Mouse (Mus musculus) embryo, embryonic 11.5 days (tissue): Measurements from ENCODE around the gene Pfkl.
"Not testable (repeated sequence)": the region's sequence is repeated elsewhere in the genome, so short reads cannot be mapped to it uniquely, and the experiment has no call there.

Experiments
- DNase-seq: peaks from one replicate; pipeline ENCODE4 v3.0.0-alpha.2; 2012; ENCODE audit warnings: low read depth, low spot score

The Pfkl gene

GRCm38 (mm10) chr10:78009945-78010293 is at the start of gene Pfkl:
Gene Pfkl, minus strand, starts transcription at chr10:78010083.
- no peak for DNase-seq

GRCm38 (mm10) chr10:78057056-78057455 is 47.2 kb upstream of the Pfkl start:
- no peak for DNase-seq

DNA sequence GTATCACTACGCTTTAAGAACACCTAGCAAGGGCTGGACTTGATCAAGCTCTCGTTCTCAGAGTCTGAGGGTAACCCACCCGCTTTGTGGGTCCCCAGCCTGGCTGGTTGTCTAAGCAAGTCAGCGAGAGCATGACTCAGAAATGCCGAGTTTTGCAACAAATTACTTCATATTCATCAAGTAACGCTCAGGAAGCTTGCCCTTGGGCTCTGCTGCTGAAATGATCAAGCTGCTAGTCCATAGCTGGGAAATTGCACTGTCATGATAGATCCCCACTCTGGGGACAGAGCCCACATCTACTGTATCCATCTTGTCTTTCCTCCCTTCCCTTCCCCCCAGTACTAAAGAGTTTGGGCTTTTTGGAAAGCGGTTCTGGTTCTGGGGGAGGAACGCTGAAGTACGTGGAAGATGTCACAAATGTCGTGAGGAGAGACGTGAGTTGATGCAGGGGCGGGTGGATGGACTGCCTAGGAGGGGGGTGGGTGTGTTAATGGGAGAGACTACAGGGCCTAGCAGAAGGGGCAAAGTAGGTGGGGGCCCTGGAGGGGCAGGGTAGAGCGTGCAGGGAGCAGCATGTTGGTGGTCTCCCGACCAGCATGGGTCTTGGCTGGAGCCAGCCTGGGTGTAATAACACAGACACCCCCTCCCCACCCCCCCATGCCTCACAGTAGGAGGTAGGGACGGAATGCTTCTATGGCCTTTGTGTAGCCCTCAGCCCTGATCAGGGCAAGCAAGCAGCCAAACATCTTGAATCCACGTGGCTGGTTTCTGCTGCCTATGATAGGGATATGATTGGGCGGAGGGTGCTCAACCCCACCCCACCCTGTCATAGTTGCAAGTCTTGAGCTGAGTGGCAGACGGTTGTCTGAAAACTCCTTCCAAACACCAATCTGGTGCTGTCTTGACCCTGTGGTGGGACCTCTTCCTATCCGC is 45.0 kb upstream of the Pfkl start:
- no peak for DNase-seq

GRCm38 (mm10) chr10:78049519-78050035 is 39.7 kb upstream of the Pfkl start:
- no peak for DNase-seq

GRCm38 (mm10) chr10:78048061-78048730 is 38.3 kb upstream of the Pfkl start:
- DNase-seq, result no peak

- DNase-seq, result no peak
Observed at GRCm38 (mm10) chr10:78046388-78046787, 36.5 kb upstream of the Pfkl start.

- DNase-seq, result no peak
Observed at GRCm38 (mm10) chr10:78044531-78044930, 34.6 kb upstream of the Pfkl start.

GRCm38 (mm10) chr10:78043406-78043836 is 33.5 kb upstream of the Pfkl start, which contains the start of gene Aire:
Gene Aire, minus strand, starts transcription at chr10:78043610.
- peak; percentile 65 for DNase-seq

GRCm38 (mm10) chr10:78042697-78043405 is 33.0 kb upstream of the Pfkl start:
- DNase-seq, result no peak

- DNase-seq, result no peak
Observed at GRCm38 (mm10) chr10:78042096-78042495, 32.2 kb upstream of the Pfkl start.

DNA sequence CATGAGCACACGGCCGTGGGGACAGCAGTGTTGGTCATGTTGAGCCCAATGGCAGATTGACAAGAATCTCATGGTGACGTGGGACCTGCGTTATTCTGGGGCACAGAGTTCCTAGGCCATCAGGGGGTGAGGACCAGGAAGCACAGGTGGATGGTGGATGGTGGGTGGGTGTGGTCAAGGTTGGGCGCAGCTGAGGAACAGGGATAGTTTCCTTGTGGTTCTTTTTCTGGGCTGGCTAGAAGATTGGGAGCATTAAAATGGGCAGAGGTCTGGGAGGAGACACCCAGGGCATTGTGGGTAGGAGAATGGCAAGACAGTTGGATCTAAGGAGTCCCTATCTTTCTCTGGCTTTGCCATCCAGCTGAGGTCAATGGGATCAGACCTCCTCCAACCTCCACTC is 31.8 kb upstream of the Pfkl start, which contains the start of gene Dnmt3l:
Gene Dnmt3l (plus strand): TSS at position 301 of the 400 bp plus-strand sequence.
- no peak for DNase-seq

GRCm38 (mm10) chr10:78037139-78037538 is 27.3 kb upstream of the Pfkl start:
- DNase-seq, result no peak

DNA sequence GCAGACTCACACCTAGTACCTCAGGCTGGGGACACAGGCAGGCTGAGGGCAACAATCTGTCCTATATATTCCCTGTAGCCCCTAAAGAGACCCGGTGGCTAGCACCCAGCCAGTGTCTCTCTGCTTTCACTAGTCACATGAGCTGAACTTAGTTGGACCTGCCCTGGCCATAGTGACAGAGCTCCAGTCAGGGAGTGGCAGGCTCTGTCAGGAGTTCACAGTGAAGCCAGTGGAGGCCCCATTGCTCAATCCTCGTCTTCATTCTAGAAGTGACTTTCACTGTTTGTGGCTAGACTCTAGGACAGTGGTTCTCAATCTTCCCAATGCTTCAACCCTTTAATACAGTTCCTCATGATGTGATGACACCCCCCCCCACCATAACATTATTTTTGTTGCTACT is 22.1 kb upstream of the Pfkl start:
- DNase-seq, result no peak

DNA sequence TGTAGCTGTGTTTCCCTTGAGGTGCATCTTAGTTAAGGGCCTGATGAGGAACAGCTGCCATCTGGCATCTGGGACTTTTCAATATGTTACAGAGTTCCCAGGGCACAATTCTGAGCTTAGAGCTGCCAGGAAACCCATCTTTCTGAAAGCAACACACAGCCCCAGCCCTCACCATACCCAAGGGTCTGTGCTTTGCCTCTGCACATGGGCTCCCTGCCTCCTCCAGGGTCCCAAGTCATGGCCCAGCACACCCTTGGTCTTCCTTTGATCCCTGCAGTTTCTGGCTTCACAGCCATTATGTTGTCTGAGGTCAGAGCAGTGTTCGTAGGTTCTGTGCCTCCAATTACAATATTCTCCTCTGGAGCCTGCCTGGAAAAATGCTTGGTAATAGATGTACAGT is 19.2 kb upstream of the Pfkl start:
- DNase-seq, result no peak

GRCm38 (mm10) chr10:78028129-78028528 is 18.2 kb upstream of the Pfkl start:
- DNase-seq, result peak; percentile 62

DNA sequence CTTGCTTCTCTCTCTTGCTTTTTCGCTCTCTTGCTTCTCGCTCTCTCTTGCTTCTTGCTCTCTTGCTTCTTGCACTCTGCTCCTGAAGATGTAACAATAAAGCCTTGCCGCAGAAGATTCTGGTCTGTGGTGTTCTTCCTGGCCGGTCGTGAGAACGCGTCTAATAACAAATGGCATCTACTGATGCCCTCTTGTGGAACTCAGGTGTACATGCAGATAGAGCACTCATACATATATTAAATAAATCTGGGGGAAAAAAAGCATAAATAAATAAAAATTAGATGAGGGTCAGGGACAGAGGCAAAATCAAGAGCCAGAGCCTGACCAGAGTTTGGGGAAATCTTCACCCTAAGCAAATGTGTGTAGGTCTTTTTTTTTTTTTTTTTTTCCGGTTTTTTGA is 15.6 kb upstream of the Pfkl start:
- DNase-seq, result not testable (repeated sequence)

- DNase-seq, result not testable (repeated sequence)
Observed at GRCm38 (mm10) chr10:78019984-78020383, 10.1 kb upstream of the Pfkl start.

GRCm38 (mm10) chr10:78019291-78019690 is 9.4 kb upstream of the Pfkl start:
- DNase-seq, result no peak

DNA sequence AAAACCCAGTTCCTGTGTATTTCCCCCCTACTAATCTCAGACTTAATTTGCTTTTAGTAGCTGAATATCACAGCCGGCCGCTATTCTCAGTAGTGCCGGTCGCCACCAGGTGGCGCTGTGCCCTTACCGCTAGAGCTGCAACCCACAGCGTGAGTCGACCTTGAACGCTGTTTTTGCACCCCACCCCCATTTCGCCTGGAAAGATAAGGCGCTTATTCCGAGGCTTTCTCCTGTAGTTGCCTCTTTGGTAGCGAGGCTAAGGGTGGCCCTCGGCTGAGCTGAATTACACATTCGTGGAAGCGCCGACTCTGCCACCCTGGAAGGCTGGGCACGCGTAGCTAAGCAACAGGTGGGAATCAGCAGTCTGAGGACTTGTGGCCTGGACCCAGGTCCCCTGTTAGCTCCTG is 8.9 kb upstream of the Pfkl start:
- peak; percentile 79 for DNase-seq

DNA sequence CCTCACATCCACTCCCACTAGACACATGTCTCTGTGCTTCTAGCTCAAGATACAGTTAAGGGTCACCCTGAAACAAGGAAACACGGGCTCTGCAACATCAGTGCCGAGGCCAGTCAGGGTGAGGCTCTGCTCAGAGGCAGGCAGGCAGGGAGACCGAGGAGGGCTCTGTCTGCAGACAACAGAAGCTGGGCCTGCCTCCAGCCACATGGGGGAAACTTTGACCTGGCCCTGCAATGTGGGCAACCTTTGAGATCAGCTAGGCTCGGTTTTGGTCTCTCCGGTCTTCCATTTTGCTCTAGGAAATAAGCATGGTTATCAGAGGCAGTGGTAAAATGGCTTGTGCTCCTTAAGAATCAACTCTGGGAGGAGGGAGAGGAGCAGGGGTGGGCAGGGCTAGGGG is 6.5 kb upstream of the Pfkl start:
- DNase-seq, result no peak

DNA sequence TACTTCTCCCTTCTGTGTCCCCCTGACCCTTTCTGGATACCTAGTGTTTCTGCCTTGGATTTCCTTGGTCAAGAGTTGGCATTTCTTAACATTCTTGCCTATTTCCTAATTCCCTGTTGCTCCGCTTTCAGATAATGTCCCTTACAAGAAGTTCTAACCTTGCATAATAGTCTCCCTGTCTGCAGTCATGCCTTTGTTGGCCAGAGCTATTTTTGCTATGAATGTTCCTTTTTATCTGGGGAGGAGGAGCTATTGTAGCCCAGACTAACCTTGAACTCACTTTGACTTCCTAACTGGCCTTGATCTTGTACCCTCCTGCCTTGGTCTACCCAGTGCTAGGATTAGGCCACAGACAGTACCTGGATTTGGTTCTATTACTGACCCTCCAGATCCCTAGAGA is 5.6 kb upstream of the Pfkl start:
- no peak for DNase-seq
